Comparison of ENCODE assay signal across 17 mouse cellular contexts in genomic region chr15:93204861-93205260, GRCm38 (mm10).
"Had no signal": no experiment of that assay in that cellular context is flagged by ENCODE, and none has a peak within 500 bp of the region (broad histone marks: within the 10 kb centered on the region; RNA-seq: fewer than 3 reads in every experiment).

No protein-coding gene starts in this region.

- ATAC-seq: liver, embryonic 12.5 days; liver, postnatal 0 days; lung, postnatal 0 days; midbrain, embryonic 13.5 days; midbrain, embryonic 15.5 days; midbrain, embryonic 16.5 days had no signal

- DNase-seq: left cerebral cortex, postnatal 4 days; liver; liver, embryonic 13.5 days; liver, postnatal 0 days; lung, adult 18-20 months; lung, adult 2 months; lung, embryonic 14.5 days; lung, postnatal 10 days; lung, postnatal 14 days; lung, postnatal 36 days; lung, postnatal 4 days; midbrain, embryonic 14.5 days had no signal
